Mouse (Mus musculus) brain, embryonic 14.5 days (tissue): ENCODE measurements around the gene Tomm22.

Experiments
- CTCF ChIP-seq: fragments of 200-500 bp; IDR thresholded peaks from 2 replicates; pipeline ENCODE4 v1.5.1; 2012; ENCODE audit warnings: inconsistent platforms, mild to moderate bottlenecking, moderate library complexity, borderline replicate concordance; ENCODE audit not compliant: insufficient read depth, insufficient read length; ENCODE audit errors: extremely low read depth
- POLR2A ChIP-seq: fragments of 200-500 bp; IDR thresholded peaks from 2 replicates; pipeline ENCODE4 v1.6.1; 2012; ENCODE audit warnings: mild to moderate bottlenecking, inconsistent platforms, borderline replicate concordance; ENCODE audit not compliant: poor library complexity, insufficient read depth, insufficient read length, severe bottlenecking; ENCODE audit errors: extremely low read depth

GRCm38 (mm10) chr15:79677936-79678335, 7.3 kb downstream of the Tomm22 start:
- TF ChIP-seq CTCF, result no peak
- no peak for TF ChIP-seq POLR2A
